Mouse (Mus musculus) neural tube, embryonic 14.5 days (tissue): ENCODE measurements around the gene Spag7. TPM values are rescaled to one million over a fixed set of nuclear protein-coding genes. Genes with fewer than 3 reads are reported as not detected.

Experiments used
- ATAC-seq: fragments of 200-750 bp; cut with Nextera tagmentation; 2 replicates; pipeline ENCODE4 v1.8.0; 2017; ENCODE audit warnings: low read depth, mild to moderate bottlenecking, moderate TSS enrichment, moderate library complexity
- H3K27ac ChIP-seq: fragments of 300-500 bp; sonication (generic); 2 replicates; pipeline ENCODE4 v1.5.1; 2014; ENCODE audit warnings: low read depth, mild to moderate bottlenecking, control low read depth, low read length, moderate library complexity, mixed read lengths
- H3K27me3 ChIP-seq: fragments of 300-500 bp; sonication (generic); 2 replicates; pipeline ENCODE4 v1.6.1; 2014; ENCODE audit warnings: low read length; ENCODE audit not compliant: control insufficient read depth, insufficient read depth
- H3K36me3 ChIP-seq: fragments of 300-500 bp; sonication (generic); 2 replicates; pipeline ENCODE4 v1.6.1; 2014; ENCODE audit warnings: low read length, mixed read lengths; ENCODE audit not compliant: control insufficient read depth, insufficient read depth
- H3K4me1 ChIP-seq: fragments of 300-500 bp; sonication (generic); 2 replicates; pipeline ENCODE4 v1.6.1; 2014; ENCODE audit warnings: low read length; ENCODE audit not compliant: control insufficient read depth, insufficient read depth
- H3K4me2 ChIP-seq: fragments of 300-500 bp; sonication (generic); 2 replicates; pipeline ENCODE4 v1.6.1; 2014; ENCODE audit warnings: mild to moderate bottlenecking, low read depth, low read length, control low read depth
- H3K4me3 ChIP-seq: fragments of 300-500 bp; sonication (generic); 2 replicates; pipeline ENCODE4 v1.5.1; 2014; ENCODE audit warnings: low read depth, low read length, control low read depth, mixed read lengths
- H3K9ac ChIP-seq: fragments of 300-500 bp; sonication (generic); replicated peaks from 2 replicates; pipeline ENCODE4 v1.6.1; 2014; ENCODE audit warnings: low read depth, mild to moderate bottlenecking, control low read depth, low read length, mixed read lengths
- H3K9me3 ChIP-seq: fragments of 300-500 bp; sonication (generic); 2 replicates; pipeline ENCODE4 v1.6.1; 2016; ENCODE audit warnings: low read length; ENCODE audit not compliant: control insufficient read depth
- WGBS: fragments of 180-500 bp; shearing (Covaris S2); extraction: QIAGEN DNeasy Blood & Tissue Kit; methylation state at CpG from one replicate; pipeline ENCODE4 v1.1.7; 2014; 5-methylcytosine and 5-hydroxymethylcytosine counted together
- polyA plus RNA-seq: library from polyadenylated mRNA; unstranded; fragments of >200 nt; fragmentation: Nextera tagmentation; extraction: Ambion mirVana; gene quantifications from 2 replicates; pipeline ENCODE4 v1.2.1, GENCODE M21; 2014

The Spag7 gene
- polyA plus RNA-seq, 1 experiment from 2014 or later = 151 TPM

DNA sequence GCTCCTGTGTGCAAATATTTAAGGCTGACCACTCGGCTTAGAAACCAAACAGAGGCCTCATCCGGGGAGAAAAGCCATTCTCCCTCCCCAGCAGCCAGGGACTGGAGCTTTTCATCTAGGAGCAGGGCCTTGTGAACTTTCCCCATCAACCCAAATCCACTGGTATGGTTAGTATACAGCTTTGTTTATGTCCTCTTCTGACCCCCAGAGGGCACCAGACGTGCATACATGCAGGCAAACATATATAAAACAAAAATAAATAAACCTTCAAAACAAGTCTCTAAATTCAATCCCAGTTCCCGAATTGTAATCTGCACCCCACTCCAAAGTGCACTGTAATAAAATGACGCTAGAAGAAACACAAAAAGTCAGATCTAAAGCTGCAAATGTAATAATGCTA lies 39.7 kb downstream of the Spag7 start:
- no peak overlapping the region for H3K4me2 ChIP-seq
- no peak overlapping the region for H3K4me3 ChIP-seq
- H3K27me3 ChIP-seq = no peaks in the 10 kb centered on the region
- ATAC-seq = no peak
- H3K9ac ChIP-seq = no peak overlapping the region
- H3K4me1 ChIP-seq = no peaks in the 10 kb centered on the region
- 52% methylated on average over 5 of the region's 5 CpGs for WGBS
- no peaks in the 10 kb centered on the region for H3K36me3 ChIP-seq
- no peak overlapping the region for H3K27ac ChIP-seq
- no peaks in the 10 kb centered on the region for H3K9me3 ChIP-seq

DNA sequence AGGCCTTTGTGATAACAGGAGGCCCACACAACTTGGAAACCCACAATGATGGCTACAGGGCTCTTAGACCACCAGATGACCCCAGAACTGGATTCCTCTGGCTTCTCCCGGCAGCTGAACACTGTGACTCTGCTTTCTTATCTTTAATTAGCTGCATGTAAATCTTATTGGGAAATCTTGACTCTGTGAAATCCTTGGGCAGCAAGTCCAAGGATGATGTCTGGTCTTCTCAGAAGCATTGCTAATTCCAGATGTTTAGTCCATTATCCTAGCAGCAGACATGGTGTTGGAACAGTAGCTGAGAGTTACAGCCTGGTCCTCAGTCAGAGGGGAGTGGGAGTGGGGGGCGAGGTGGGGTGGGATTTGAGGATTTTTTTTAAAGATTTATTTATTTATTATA lies 40.8 kb downstream of the Spag7 start:
- WGBS = 77% methylated on average over 2 of the region's 2 CpGs
- H3K9me3 ChIP-seq = no peaks in the 10 kb centered on the region
- H3K4me1 ChIP-seq = no peaks in the 10 kb centered on the region
- H3K9ac ChIP-seq = no peak overlapping the region
- ATAC-seq = no peak
- no peak overlapping the region for H3K4me3 ChIP-seq
- H3K36me3 ChIP-seq = no peaks in the 10 kb centered on the region
- H3K4me2 ChIP-seq = no peak overlapping the region
- H3K27me3 ChIP-seq = no peaks in the 10 kb centered on the region
- no peak overlapping the region for H3K27ac ChIP-seq

DNA sequence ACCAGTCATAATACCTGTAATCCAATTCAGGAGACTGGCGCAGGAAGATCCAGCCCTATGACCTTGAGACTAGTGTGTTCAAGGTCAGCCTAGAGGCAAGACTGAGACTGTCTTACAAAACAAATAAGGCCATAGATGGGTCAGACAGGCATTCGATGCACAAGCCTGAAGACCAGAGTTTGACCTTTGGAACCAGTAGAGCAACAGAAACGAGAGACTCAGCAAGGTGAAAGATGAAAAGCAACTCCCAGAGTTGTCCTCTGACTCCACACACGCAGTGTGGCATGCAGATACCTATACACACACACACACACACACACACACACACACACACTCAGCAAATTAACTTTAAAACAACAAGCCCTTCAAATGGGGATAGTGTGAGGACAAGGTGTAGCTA lies 42.3 kb downstream of the Spag7 start:
- no peaks in the 10 kb centered on the region for H3K36me3 ChIP-seq
- WGBS = 77% methylated on average over 4 of the region's 4 CpGs
- no peak overlapping the region for H3K4me2 ChIP-seq
- H3K4me1 ChIP-seq = no peaks in the 10 kb centered on the region
- ATAC-seq = no peak
- H3K27me3 ChIP-seq = no peaks in the 10 kb centered on the region
- no peaks in the 10 kb centered on the region for H3K9me3 ChIP-seq
- H3K27ac ChIP-seq = no peak overlapping the region
- H3K4me3 ChIP-seq = no peak overlapping the region
- no peak overlapping the region for H3K9ac ChIP-seq

DNA sequence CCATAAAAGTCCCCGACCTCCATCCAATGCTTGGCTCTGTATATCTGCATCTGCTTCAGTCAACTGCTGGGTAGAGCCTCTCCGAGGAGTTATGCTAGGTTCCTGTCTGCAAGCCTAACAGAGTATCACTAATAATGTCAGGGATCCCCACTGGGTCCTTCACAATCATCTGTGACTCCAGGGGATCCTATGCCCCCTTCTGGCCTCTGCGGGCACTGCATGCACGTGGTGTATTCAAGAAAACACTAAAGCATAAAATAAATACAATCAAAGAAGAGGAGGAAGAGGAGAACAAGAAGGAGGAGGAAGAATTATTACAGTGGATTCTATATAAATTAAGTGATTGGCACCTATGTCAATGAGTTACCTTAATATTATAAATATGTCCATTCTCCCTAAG lies 43.7 kb downstream of the Spag7 start:
- ATAC-seq = no peak
- Histone ChIP-seq H3K9me3 (no peaks in the 10 kb centered on the region), H3K36me3 (no peaks in the 10 kb centered on the region), H3K9ac (no peak overlapping the region), H3K4me3 (no peak overlapping the region), H3K27ac (no peak overlapping the region), H3K27me3 (no peaks in the 10 kb centered on the region), H3K4me2 (no peak overlapping the region), H3K4me1 (no peaks in the 10 kb centered on the region)
- 46% methylated on average over 4 of the region's 4 CpGs for WGBS

DNA sequence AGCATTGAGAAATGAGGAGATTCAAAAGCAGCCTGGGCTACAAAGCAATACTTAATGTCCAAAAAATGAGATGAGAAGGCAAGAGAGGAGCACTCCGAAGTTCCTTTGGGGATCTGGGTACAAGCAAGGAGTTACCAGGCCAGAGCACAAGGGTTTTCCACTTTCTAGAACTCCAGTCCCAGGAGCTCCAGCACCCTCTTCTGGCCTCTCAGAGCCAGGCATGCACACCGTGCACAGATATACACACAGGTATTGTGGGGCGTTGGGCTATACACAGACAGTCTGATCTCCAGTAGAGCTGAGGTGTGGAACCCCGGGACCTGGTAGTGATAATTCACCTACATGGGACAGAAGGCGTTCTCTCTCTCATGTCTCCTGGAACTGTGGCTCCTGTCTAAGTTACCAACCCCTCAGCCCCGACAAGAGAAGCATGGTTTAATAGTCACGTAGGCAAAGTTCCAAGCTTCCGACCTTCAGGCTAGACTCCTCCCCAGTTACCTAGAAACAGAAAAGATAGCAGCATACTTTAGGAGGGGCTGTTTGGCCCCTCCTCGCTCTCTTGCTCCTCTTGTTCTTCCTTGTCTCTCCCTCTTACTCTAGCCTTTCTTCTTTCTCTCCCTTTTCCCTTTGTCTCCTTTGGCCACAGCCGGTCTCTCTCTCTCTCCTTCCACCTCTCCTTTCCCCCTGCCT lies 46.0 kb downstream of the Spag7 start:
- Histone ChIP-seq H3K9me3 (no peaks in the 10 kb centered on the region), H3K9ac (no peak overlapping the region), H3K4me3 (no peak overlapping the region), H3K4me1 (no peaks in the 10 kb centered on the region), H3K27me3 (no peaks in the 10 kb centered on the region), H3K27ac (no peak overlapping the region), H3K4me2 (no peak overlapping the region), H3K36me3 (no peaks in the 10 kb centered on the region)
- ATAC-seq = no peak
- WGBS = 86% methylated on average over 10 of the region's 10 CpGs

DNA sequence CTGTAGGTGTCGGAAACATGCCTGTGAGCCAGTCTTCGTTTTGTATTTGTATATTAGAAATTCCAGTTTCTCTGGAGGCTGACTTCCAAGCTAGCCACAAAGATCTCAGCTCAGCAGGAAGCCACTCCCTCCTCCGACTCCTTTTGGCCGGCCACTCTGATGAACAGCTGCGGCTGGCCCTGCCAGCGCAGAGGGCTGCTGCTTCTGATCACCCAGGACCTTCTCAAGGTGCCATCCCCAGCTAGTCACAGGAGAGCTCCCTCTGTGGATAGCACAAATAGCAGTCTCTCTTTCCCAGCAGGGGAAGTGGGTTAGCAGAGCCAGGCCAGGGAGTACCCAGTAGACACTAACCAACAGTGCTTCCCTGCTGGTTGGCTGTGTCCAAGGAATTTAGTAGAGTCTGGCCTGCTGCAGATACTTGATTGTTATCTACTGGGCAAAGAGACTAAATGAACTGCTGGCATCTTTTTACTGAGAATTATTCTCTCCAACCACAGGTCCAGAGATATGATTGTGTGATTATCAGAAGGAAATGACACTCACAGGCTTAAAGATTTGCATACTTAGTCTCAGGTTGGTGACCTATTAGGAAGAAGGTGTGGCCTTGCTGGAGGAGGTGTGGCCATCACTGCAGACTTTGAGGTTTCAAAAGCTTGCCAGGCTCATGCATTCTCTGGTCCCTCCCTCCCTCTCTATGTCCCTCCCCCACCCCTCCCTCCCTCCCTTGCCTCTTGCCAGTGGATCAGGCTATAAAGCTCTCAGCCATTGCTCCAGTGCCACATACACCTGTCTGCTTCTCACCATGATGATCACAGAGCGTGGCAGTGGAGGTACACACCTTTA lies 47.0 kb downstream of the Spag7 start:
- H3K9ac ChIP-seq = no peak overlapping the region
- no peak for ATAC-seq
- H3K27ac ChIP-seq = no peak overlapping the region
- H3K4me2 ChIP-seq = no peak overlapping the region
- H3K4me3 ChIP-seq = no peak overlapping the region
- no peaks in the 10 kb centered on the region for H3K9me3 ChIP-seq
- WGBS = 47% methylated on average over 7 of the region's 7 CpGs
- no peaks in the 10 kb centered on the region for H3K27me3 ChIP-seq
- H3K36me3 ChIP-seq = no peaks in the 10 kb centered on the region
- no peaks in the 10 kb centered on the region for H3K4me1 ChIP-seq

DNA sequence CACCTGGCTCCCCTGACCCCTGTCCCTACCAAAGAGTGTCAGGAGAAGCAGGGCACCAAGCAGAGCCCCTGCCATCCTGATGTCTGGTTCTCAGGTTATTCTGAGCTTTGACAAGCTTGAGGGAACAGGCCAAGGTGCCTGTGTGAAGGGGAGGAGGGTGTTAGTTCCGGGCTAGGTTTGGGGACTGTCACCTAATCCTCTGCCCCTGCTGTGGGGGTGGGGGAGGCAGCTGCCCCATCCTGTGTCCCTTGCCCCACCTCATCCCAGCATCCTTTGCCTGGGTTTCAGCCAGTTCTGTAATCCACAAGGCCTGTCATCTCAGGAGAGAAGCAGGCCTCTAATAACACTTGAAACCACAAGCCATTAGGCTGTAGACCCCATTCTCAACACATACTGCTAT lies 50.1 kb downstream of the Spag7 start, which contains the start of gene Chrne:
TSS of gene Chrne (minus strand) at position 116 of the 400 bp plus-strand sequence.
- 46% methylated on average over 1 of the region's 1 CpGs for WGBS
- Histone ChIP-seq H3K4me3 (no peak within 1 kb of the TSS), H3K4me1 (0 out of 2 replicates have a peak, but pooled peaks cover 5% of the 10 kb centered on the region), H3K9ac (no peak within 1 kb of the TSS), H3K27me3 (no peaks in the 10 kb centered on the region), H3K4me2 (no peak within 1 kb of the TSS), H3K36me3 (no peaks in the 10 kb centered on the region), H3K27ac (no peak within 1 kb of the TSS), H3K9me3 (no peaks in the 10 kb centered on the region)
- ATAC-seq = no peak

DNA sequence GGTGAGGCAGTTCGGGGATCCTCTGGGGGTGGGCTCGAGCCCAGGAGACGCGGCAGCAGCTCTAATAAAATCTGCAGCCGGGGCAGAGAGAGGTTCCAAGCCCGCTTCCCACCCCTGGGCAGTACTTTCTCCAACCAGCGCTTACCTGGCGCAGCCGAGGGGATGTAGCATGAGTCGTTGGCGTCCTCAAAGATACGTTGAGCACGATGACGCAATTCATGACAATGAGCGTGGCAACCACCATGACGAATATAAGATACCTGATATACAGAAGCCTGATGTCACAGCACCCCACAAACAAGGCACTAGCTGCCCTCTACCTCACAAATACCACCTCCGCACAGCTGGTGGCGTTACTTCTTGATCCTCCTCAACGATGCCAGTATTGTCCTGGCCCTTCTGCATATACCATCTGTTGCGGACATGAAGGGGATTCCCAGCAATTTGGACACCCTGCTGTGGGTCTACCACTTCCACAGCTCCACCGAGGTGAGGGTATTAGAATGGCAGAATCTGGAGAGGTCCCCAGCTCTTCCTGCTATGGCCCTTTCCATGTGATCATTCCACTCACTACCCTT lies 53.6 kb downstream of the Spag7 start, which contains the start of gene 4930544D05Rik:
TSS of gene 4930544D05Rik (plus strand) at position 333 of the 578 bp plus-strand sequence.
- peaks cover 20% of the 10 kb centered on the region for H3K36me3 ChIP-seq
- no peaks in the 10 kb centered on the region for H3K9me3 ChIP-seq
- H3K9ac ChIP-seq = peak within 1 kb of the TSS; percentile 18; the same call in 1 of the 2 replicates
- no peak within 1 kb of the TSS for H3K4me3 ChIP-seq
- peak within 1 kb of the TSS; percentile 35 for H3K4me2 ChIP-seq
- WGBS = 14% methylated on average over 21 of the region's 21 CpGs
- no peak for ATAC-seq
- H3K27me3 ChIP-seq = no peaks in the 10 kb centered on the region
- no peak within 1 kb of the TSS for H3K27ac ChIP-seq
- 0 out of 2 replicates have a peak, but pooled peaks cover 5% of the 10 kb centered on the region for H3K4me1 ChIP-seq

DNA sequence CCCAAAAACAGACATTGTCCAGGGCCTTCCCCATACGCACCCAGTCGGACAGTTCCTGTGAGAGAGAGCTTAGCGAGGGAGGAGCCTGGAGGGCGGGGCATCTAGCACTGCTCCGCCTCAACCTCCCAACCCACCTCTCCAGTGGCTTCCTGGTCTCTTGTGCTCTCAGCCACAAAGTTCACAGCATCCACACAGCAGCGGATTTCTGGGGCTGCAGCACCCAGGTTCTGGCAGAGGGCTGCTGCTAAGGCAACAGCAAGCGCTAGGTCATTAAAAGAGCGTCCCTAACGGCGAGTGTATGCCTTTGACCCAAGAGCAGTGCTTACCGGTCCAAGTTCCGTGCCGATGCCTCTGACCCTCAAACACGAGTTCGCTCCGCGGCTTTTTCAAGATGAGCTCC lies 54.1 kb downstream of the Spag7 start:
- Histone ChIP-seq H3K9ac (peak overlapping the region; percentile 18; the same call in 1 of the 2 replicates), H3K4me3 (no peak overlapping the region), H3K4me2 (peak overlapping the region; percentile 35), H3K27me3 (no peaks in the 10 kb centered on the region), H3K27ac (no peak overlapping the region), H3K4me1 (0 out of 2 replicates have a peak, but pooled peaks cover 5% of the 10 kb centered on the region), H3K9me3 (no peaks in the 10 kb centered on the region), H3K36me3 (peaks cover 25% of the 10 kb centered on the region)
- ATAC-seq = peak; percentile 68; the same call in 1 of the 2 replicates
- WGBS = 2% methylated on average over 17 of the region's 17 CpGs
